Mouse (Mus musculus): ENCODE results near the gene Tnfrsf23. TPM values are rescaled to one million over a fixed set of nuclear protein-coding genes. Genes with fewer than 3 reads are reported as not detected.

Gene Tnfrsf23
- total and polyA plus RNA-seq, 3 experiments: 0.08 to 0.71 TPM; not detected in 1

DNA sequence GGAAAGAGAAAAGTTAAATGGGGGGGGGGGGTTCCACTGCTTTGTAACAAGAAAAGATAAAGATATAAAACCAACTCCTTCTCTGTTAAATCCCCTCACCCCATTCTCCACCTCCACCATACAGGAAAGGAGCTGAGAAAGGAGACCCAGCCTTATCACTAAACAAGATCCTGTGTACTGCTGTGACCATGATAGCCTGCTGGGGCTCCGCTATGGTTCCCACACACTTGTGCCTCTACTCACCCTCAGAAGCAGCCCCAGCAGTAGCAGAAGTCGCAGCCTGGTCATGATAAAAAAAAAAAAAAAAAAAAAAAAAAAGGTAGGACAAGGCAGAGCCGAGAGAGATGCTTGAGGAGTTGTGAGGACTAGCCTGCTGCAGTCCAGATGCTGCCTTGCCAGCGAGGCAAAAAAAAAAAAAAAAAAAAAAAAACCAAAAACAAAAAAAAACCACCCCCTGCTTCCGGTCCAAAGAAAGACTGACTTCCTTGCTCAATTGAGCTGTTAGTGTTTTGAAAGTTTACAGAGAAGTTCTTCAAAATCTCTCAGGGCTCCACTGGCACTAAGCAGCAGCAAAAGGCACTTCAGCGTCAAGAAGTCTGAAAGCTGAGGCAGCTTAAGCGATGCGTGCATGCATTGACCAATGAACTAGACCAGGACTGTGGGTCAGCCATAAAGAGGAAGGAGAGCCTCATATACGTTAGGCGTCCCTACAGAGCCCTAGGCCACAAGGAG, 58.0 kb downstream of the Tnfrsf23 start:
- Histone ChIP-seq H3K27ac (ENCODE audit: insufficient read depth, low read depth) (peak overlapping the region; percentile 10; the same call in 1 of the 2 replicates), H3K36me3 (replicated peaks in 1 of 2; ENCODE audit: control insufficient read depth in 1 of 2, insufficient read depth in 1 of 2, low read length in 1 of 2) (no peaks in the 10 kb centered on the region), H3K4me1 (ENCODE audit: control insufficient read depth in 1 of 2, insufficient read depth in 2 of 2) (peaks cover 3 to 26% of the 10 kb centered on the region in 2 experiments; a peak in 3 of 4 replicates), H3K9me3 (replicated peaks; ENCODE audit: low read length) (peaks cover 4% of the 10 kb centered on the region), H3K9ac (ENCODE audit: insufficient read depth, low read depth) (peak overlapping the region; percentile 41), H3K79me2 (replicated peaks; ENCODE audit: control insufficient read depth, extremely low read depth, insufficient read depth, poor library complexity, severe bottlenecking) (no peaks in the 10 kb centered on the region), H3K27me3 (replicated peaks) (peaks cover 1% of the 10 kb centered on the region), H3K4me2 (ENCODE audit: insufficient read depth, low read depth, poor library complexity, severe bottlenecking) (peak overlapping the region; percentile 80), H3K4me3 (replicated peaks in 1 of 3; ENCODE audit: low read depth in 2 of 3, low read length in 2 of 3, poor library complexity in 1 of 3) (peak overlapping the region; percentile 44 to 65 (median 55))
- dilution Hi-C loops (cut with MboI; ENCODE audit: extremely low pct_ligation_motif_present, extremely low pct_unique_long_range_greater_than_20kb, low sequenced_read_pairs): no loop called here
- no peak for DNase-seq (ENCODE audit: extremely low read depth)
- no peak for TF ChIP-seq UBTF (IDR thresholded peaks at IDR 0.05; ENCODE audit: low read depth, low read length)
- TF ChIP-seq POLR2A (IDR thresholded peaks at IDR 0.05; ENCODE audit: low read depth, low read length): no peak; the same call in 1 of the 2 replicates
- TF ChIP-seq NRF1 (IDR thresholded peaks at IDR 0.05; ENCODE audit: low read depth, low read length): no peak
- TF ChIP-seq TBP (conservative IDR thresholded peaks at IDR 0.05; ENCODE audit: low read depth, low read length): 0 out of 2 replicates have a peak, but pooled peaks have one; percentile 55
- peak; percentile 35; the same call in 1 of the 2 replicates for TF ChIP-seq EP300 (IDR thresholded peaks at IDR 0.05; ENCODE audit: low read length)
- TF ChIP-seq SMC3 (IDR thresholded peaks at IDR 0.05; ENCODE audit: low read depth, low read length): no peak
- TF ChIP-seq MAX (IDR thresholded peaks at IDR 0.05; ENCODE audit: low read length): no peak; the same call in 1 of the 2 replicates
- TF ChIP-seq POLR2AphosphoS2 (IDR thresholded peaks at IDR 0.05; ENCODE audit: low read depth, low read length): no peak
- TF ChIP-seq USF1 (IDR thresholded peaks at IDR 0.05; ENCODE audit: low read depth, low read length): no peak
- peak; percentile 54 for TF ChIP-seq NELFE (IDR thresholded peaks at IDR 0.05; ENCODE audit: low read depth, low read length)
- TF ChIP-seq ELF1 (IDR thresholded peaks at IDR 0.05; ENCODE audit: low read depth, low read length): peak; percentile 70
- no peak for TF ChIP-seq IRF4 (IDR thresholded peaks at IDR 0.05; ENCODE audit: low read depth, low read length)
- 0 out of 2 replicates have a peak, but pooled peaks have one; percentile 49 for TF ChIP-seq ZMIZ1 (IDR thresholded peaks at IDR 0.05; ENCODE audit: low read depth, low read length)
- TF ChIP-seq PAX5 (IDR thresholded peaks at IDR 0.05; ENCODE audit: low read length): no peak
- peak; percentile 40; the same call in 1 of the 2 replicates for TF ChIP-seq MAFK (IDR thresholded peaks at IDR 0.05; ENCODE audit: insufficient replicate concordance, low read length)
- no peak for TF ChIP-seq ZC3H11A (IDR thresholded peaks at IDR 0.05; ENCODE audit: low read depth, low read length)
- TF ChIP-seq MAZ (IDR thresholded peaks at IDR 0.05; ENCODE audit: low read depth, low read length): no peak
- TF ChIP-seq JUND (conservative IDR thresholded peaks at IDR 0.05; ENCODE audit: low read depth, low read length): no peak
- TF ChIP-seq MXI1 (IDR thresholded peaks at IDR 0.05; ENCODE audit: low read depth, low read length): no peak
- TF ChIP-seq CTCF (conservative IDR thresholded peaks at IDR 0.05 in 1 of 2, IDR thresholded peaks at IDR 0.05 in 1 of 2; ENCODE audit: low read depth in 2 of 2, low read length in 2 of 2): no peak
- no peak for TF ChIP-seq BHLHE40 (IDR thresholded peaks at IDR 0.05; ENCODE audit: low read depth, low read length)
- TF ChIP-seq TCF12 (IDR thresholded peaks at IDR 0.05; ENCODE audit: low read depth, low read length): 0 out of 2 replicates have a peak, but pooled peaks have one; percentile 32
- peak; percentile 56 for TF ChIP-seq HCFC1 (IDR thresholded peaks at IDR 0.05; ENCODE audit: low read depth, low read length)
- no peak for TF ChIP-seq MEF2A (IDR thresholded peaks at IDR 0.05; ENCODE audit: borderline replicate concordance, low read depth, low read length)
- TF ChIP-seq JUN (IDR thresholded peaks at IDR 0.05; ENCODE audit: insufficient read depth, low read depth, low read length): no peak
- TF ChIP-seq RAD21 (IDR thresholded peaks at IDR 0.05; ENCODE audit: low read depth, low read length): no peak
- TF ChIP-seq CHD1 (IDR thresholded peaks at IDR 0.05; ENCODE audit: low read depth, low read length): no peak
- TF ChIP-seq SIN3A (IDR thresholded peaks at IDR 0.05; ENCODE audit: low read length): peak; percentile 62
- TF ChIP-seq CHD2 (IDR thresholded peaks at IDR 0.05; ENCODE audit: low read length): 0 out of 2 replicates have a peak, but pooled peaks have one; percentile 29
- TF ChIP-seq E2F4 (IDR thresholded peaks at IDR 0.05; ENCODE audit: insufficient replicate concordance, low read depth, low read length): no peak
- 0 out of 2 replicates have a peak, but pooled peaks have one; percentile 44 for TF ChIP-seq MYC (IDR thresholded peaks at IDR 0.05; ENCODE audit: low read depth, low read length)
- no peak for TF ChIP-seq USF2 (conservative IDR thresholded peaks at IDR 0.05; ENCODE audit: low read depth, low read length)
- TF ChIP-seq ZNF384 (IDR thresholded peaks at IDR 0.05; ENCODE audit: low read depth, low read length): peak; percentile 99
- TF ChIP-seq ZKSCAN1 (IDR thresholded peaks at IDR 0.05; ENCODE audit: borderline replicate concordance, low read depth, low read length): peak; percentile 32; the same call in 1 of the 2 replicates
- TF ChIP-seq RCOR1 (conservative IDR thresholded peaks at IDR 0.05; ENCODE audit: low read depth, low read length): no peak
- no peak for TF ChIP-seq GABPA (IDR thresholded peaks at IDR 0.05; ENCODE audit: insufficient replicate concordance, low read depth, low read length)
- TF ChIP-seq ETS1 (conservative IDR thresholded peaks at IDR 0.05; ENCODE audit: low read depth, low read length): 0 out of 2 replicates have a peak, but pooled peaks have one; percentile 28
- TF ChIP-seq KAT2A (IDR thresholded peaks at IDR 0.05; ENCODE audit: insufficient replicate concordance, low read length): 0 out of 2 replicates have a peak, but pooled peaks have one; percentile 15
- in situ Hi-C loops (cut with MboI; ENCODE audit: low pct_ligation_motif_present, low pct_unique_long_range_greater_than_20kb, low sequenced_read_pairs): no loop called here

All from CH12.LX (cell line).